Mouse (Mus musculus): ENCODE measurements around the gene Ptges3l.
"Not testable (repeated sequence)": the region's sequence is repeated elsewhere in the genome, so short reads cannot be mapped to it uniquely, and the experiment has no call there.

Gene Ptges3l

DNA sequence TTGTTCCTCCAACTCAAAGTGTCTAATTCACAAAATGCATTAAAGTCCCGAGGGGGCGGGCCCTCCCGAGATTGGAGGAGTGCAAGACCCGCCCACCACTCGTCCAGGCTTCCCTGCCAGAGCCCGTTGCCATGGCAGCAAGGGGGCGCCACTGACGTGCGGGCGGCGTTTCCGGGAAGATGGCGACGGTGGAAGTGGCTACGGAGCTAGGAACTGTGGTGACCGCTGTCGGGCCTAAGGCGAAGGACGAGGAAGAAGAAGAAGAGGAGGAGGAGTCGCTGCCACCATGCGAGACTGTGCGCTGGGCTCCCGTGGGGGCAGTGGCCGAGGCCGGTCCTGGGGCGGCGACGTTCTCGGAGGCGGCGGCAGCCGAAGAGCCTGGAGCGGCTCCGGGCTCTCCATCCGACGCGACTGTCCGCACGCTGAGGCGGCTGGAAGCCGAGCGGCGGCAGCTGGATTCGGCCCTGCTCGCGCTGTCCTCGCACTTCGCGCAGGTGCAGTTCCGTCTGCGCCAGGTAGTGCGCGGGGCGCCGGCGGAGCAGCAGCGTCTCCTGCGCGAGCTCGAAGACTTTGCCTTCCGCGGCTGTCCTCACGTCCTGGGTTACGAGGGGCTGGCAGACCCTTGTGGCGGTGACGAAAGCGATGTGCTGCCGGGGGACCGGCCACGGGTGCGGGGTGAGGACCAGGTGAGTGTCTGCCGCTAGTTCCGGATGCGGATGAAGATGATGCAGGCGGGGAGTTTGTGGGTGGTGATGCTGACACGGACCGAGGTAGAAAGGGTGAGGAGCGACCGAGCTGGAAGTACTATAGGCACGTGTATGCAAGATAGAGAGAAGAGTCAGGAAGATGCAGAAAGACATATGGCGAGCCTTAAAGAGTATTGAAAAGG, at the start of gene Ptges3l, which contains the start of gene Rundc1:
TSS of gene Ptges3l (minus strand) at position 409 of the 889 bp plus-strand sequence.
TSS of gene Rundc1 (plus strand) at position 161 of the 889 bp plus-strand sequence.
- peak; percentile 97 for DNase-seq (ENCODE audit: low spot score)

DNA sequence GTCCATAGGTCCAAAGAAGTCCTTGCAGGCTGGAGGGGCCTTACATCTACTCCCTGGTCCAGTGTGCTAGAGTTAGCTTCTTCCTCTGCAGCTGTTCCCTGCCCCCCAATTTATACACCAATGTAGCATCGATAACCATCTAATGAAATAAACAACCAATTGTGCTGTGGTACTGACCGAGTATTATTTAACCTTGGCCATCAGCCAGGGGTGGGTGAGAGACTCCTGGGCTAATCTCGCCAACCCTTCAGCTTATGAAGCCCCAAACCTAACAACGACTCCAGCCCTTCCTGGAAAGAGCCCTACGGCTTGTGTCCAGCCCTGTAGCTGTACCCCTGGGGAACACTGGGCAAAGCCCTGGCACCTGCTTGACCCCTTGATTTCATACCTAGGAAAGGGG, 49.2 kb upstream of the Ptges3l start:
- no peak for DNase-seq (ENCODE audit: low spot score)

DNA sequence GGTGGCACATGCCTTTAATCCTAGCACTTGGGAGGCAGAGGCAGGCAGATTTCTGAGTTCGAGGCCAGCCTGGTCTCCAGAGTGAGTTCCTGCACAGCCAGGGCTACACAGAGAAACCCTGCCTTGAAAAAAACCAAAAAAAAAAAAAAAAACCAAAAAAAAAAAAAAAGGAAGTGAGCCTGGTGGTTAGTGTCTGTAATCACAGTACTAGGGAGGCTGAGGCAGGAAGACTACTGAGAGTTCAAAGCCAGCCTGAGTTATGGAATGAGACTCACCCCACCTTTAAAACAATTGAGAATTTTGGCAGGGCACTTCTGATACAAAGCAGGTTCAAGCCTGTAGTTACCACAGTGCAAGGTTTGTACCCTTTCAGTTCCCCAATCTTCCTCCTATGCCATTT, 48.6 kb upstream of the Ptges3l start:
- not testable (repeated sequence) for DNase-seq (ENCODE audit: low spot score)

DNA sequence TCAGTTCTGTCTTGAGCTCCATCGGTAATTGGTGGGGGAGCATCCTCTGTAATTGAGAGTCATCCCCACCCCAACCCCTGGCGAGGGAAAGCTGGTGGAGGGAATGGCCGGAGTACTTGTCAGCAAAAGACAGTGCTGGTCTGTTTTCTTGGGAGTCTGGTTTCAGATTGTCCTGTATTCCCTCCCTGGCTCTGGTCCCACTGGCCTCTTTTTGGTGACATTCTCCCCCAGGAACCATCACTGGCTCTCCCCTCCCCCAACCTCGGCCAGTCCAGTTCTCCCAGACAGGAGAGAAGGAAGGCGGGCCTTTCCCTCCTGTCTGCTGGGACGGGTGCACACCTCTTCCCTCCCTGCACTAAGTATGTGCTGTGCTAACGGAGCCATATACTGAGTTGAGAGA, 47.2 kb upstream of the Ptges3l start:
- no peak for DNase-seq (ENCODE audit: low spot score)

DNA sequence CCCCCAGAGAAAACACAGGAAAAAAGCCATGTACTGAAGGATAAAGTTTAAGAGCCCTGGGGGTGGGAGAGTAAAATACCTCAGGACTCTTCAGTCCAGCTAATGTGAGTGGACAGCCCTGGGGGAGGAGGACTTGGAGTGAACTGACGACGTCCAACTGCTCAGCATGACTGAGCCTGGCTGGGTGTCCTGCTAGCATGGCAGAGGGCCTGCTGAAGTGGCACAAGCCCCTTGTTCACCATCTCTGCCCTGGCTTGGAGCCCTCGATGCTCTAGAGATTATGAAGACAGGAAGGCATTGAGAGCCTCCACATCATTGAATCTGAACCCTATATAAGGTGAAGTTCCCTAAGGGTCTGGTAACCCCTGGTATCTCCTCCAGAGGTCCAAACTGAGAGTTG, 46.8 kb upstream of the Ptges3l start:
- DNase-seq (ENCODE audit: low spot score), result no peak

DNA sequence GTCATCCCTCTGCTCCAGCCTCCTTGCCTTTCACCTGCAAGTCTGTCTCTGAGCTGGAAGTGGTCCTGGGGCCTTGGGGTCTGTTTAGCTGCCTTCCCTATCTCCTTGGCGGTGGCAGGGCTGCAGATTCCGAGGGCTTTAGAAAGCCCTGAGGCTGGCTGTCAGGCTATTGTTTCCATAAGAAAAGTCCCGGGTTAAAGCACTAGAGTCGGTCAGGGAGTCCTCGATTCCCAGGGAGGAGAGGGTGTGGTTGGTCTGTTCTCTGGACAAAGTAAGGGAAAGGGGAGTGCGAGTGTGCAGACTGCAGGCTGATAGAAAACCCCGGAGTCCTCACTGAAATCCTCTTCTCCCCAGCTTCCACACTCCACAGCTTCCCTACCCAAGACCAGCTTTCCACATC, 45.1 kb upstream of the Ptges3l start:
- DNase-seq (ENCODE audit: low spot score), result no peak

DNA sequence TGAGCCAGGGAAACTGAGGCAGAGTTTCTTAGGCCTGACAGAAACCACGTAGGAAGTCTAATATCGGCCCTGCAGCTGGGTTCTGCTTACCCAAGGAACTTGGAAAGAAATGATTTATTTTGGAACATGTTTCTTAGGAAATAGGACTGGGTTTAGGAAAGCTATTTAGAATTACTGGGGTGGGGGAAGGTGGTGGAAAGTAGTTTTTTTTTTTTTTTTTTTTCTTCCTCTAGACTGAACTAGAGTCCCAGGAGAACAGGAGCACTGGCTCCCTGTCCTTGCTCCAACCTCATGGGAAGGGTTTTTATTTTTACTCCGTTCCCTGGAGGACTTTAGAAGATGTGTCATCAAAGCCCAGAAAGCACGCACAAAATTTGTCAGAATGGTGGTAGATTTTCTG, 44.0 kb upstream of the Ptges3l start:
- no peak for DNase-seq (ENCODE audit: low spot score)

DNA sequence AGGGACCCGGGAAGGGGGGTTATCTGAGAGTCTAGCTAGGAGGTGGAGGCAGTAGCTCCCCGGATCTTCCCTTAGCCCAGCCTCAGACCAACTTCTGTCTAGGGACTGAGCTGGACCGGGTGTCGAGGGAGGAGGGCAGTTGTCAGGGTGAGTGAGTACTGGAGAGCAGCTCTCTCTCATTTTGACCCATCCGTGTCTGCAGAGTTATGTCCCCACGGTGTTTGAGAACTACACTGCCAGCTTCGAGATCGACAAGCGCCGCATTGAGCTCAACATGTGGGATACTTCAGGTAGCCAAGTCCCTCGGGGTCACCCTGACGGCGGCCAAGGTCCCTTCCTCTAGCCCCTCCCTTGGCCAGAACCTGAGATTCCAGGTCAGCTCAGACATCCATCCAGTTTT, 43.6 kb upstream of the Ptges3l start:
- no peak for DNase-seq (ENCODE audit: low spot score)

DNA sequence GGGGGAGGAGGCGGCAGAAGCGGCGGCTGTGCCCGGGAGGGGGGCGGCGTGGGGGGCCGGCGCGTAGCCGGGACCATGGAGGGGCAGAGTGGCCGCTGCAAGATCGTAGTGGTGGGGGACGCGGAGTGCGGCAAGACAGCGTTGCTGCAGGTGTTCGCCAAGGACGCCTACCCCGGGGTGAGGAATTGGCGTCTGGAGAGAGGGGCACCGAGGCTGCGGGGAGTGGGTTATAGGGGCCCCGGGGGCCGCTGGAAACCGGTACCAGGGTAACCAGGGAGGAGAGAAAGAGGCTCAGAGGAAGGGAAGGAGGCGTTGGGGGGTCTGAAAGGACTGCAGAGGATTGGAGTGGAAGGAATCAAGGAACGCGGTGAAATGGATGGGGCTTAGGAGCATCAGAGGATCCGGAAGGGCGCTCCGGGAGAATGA, 43.1 kb upstream of the Ptges3l start:
- no peak for DNase-seq (ENCODE audit: low spot score)

DNA sequence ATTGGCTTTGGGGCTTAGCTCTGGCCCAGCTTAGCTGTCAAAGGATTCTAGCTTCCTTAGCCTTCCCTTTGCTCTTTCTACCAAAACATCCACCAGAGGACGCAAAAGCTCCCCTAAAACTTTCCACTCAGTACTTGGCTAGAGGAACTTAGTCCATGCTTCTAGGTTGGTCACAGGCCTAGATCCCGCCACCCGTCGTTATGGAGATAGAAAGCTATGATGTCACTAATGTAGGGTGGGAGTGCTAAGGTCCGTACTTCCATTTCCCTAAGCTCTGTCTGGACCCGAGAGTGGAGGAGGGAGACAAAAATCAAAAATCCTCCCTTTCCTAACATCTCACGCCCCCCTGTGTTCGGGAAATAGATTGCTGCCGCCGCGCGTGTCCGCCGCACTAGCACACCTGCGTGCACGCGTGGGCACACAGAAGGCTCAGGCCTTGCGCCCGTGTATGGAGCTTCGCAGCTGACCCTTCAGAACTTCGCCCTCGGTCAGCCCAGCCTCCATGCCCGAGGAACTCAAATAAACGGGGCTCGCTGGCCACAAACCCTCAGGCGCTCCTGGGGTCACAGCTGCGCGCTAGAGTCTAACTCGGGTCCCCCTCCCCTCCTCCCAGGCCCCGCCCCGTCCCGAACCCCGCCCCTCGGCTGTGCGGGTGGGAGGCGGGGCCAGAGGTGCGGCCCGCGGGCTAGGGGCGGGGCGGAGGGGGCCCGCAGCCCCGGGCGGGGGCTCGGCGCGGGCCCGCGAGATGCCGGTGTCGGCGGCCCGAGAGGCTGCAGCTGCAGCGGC, 42.5 kb upstream of the Ptges3l start:
- DNase-seq (ENCODE audit: low spot score), result peak; percentile 53

DNA sequence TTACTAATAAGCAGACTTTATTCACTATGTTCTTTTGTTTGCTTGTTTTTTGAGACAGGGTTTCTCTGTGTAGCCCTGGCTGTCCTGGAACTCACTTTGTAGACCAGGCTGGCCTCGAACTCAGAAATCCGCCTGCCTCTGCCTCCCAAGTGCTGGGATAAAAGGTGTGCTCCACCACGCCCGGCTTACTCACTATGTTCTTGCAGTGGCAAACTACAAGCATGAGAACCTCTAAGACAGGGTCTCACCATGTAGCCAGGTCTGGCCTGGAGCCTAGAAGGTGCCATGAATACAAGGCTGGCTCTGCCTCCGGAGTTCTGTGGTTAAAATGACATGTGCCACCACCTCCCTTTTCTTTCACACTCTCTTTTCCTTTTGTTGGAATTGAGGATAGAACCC, 41.4 kb upstream of the Ptges3l start:
- DNase-seq (ENCODE audit: low spot score), result not testable (repeated sequence)

DNA sequence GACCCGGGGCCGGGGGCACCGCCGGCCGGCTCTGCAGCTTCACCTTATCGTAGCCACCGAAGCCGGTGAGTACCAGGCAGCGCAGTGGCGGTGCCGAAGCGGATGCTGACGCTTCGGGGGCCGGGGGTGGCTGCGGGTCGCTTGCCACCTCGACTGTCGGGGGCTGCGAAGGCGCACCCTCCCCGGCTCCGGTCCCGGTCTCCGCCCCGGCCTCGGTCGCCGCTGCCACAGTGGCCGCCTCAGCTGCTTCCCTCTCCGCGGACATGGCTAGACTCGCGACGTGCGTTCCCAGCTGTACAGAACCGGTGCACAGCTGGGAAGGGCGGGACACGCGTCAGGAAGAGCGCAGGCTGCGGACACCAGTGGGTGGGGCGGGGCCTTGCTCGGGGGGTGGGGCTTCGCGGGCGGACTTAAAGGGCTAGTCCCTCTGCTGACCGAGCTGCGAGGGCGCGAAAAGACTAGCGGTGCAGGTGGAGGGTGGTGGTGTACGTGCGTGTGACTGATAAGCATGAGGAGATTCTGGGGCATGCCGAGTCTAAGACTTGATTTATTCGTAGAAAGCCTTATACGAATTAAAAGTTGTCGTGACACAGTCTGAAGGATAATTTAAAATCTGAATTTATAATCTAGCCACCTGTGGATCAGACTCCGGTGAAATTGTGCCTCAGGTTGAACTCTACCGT, 40.9 kb upstream of the Ptges3l start, which contains the start of gene Vat1:
TSS of gene Vat1 (minus strand) at position 362 of the 683 bp plus-strand sequence.
- no peak for DNase-seq (ENCODE audit: low spot score)

DNA sequence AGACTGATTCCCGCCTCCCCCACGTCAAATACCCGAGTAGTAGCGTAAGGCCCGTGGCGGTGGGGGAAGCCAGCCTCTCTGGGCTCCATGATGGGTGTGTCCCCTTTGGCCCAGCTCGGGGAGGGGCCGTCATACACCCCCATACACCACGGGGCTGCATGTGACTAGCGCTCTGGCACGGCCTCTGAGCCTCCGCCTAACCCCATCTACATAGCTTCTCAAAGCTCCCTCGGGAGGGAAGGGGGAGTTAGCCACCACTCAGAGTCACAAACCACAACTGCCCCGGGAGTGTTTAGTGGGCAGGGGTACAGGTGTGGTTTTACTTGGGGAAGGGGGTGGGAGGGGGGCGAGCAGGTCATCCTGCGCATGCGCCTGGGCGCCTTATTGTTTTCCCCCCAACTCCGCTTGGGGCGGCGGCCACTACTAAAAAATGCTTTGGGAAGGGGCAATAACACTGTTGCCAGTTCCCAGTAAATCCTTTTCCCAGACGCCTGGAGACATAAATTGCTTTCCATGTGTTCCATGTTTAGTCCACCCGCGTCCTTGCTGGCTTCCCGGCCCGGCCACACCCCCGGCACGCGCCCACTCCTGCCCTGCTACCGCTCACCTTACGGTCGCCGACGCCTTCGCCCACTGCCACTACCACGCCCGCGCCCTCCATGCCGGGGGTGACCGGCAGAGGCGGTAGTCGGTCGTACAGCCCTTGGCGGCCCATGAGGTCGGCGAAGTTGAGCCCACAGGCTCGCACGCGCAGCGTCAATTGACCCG, 40.2 kb upstream of the Ptges3l start:
- DNase-seq (ENCODE audit: low spot score), result no peak

DNA sequence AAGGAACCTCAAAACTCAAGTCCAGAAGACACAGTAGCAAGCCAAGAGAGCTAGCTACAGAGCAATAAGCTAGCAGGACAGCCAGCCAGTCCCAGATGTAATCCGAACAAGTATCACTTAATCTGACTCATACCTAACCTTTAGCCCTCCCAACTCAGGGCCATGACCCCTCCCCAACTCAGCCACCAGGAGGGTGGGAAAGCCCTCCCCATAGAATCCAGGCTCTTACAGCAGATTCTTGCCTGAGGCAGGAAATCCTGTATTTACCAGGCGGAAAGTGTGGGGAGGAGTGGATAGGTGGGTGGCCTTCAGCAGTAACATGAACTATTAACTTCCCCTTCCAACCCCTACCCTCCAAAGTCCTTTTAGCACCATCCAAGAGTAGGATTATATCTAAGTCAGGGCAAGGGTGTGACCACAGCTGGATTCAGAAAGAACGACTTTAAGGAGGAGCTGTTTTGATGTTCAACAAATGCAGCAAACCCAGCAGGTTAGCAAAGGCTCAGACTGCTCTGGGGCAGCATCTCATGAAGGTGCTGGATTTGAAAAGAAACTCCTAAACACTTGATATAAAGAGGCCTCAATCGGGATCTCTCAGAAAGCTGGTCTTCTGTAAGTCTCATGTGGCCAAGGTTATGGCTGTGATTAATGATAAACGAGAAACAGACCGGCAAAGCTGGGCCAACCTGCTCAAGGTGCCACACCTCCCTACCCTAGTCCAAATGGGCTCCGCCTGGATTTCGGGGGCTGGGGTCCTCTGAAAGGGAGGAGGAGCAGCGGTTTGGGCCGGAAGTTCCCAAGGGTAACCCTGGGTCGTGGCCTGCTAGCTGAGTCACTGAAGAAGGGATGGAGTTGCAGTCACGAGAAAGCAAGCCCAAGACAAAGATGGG, 39.3 kb upstream of the Ptges3l start, which contains the start of gene Rnd2:
TSS of gene Rnd2 (plus strand) at position 789 of the 890 bp plus-strand sequence.
- DNase-seq (ENCODE audit: low spot score), result no peak

DNA sequence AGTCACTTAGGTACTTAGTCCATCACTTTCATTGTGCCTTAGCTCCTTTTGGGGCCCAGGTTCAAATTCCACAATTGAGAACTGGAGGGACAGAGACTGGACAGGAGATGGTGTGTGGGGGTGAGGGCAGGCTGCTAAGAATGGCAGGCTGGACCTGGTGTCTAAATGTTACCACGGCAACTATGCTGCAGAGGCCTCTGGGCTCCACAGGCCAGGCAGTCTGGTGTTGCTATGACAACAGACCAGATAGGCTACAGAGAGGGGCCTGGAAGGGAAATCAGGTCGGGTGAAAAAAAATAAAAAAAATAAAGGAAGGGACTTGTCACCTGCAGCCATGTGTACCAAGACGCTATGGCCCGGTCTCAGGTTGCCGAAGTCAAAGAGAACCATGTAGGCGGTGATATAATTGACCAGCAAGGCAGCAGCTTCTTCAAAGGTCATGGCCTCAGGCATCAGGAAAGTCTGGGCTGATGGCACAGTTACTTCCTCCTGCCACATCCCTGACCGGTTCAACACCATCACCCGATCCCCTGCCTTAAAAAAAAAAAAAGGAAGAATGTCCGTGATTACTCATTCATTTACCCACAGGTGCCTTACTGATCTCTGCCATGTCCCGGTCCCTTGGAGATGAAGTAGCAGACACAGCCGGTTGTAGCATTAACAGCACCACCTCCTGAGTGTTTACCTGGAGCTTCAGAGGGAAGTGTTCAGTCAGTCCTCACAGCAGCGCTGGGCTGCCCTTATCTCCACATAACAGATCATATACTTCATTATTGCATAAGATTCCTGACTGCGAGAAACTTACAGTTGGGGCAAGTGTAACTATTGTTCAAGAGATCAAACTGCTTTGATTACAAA, 37.7 kb upstream of the Ptges3l start:
- DNase-seq (ENCODE audit: low spot score), result no peak

DNA sequence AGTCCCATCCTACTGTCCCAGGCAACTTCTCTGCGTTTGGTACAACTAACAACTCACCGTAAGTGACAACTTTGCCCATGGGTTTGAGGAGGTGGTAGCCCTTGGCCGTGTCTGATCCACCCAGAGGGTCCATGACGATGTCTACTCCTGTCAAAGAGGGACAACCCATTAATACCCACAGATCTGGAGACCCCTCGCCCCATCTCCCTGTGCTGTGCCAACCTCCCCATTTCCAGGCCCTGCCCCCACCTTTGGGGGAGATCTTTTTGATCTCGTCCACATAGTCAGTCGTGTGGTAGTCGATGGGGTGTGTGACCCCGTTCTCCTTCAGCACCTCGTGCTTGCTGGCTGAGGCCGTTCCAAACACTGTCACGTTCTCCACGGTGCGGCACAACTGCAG, 37.0 kb upstream of the Ptges3l start:
- no peak for DNase-seq (ENCODE audit: low spot score)

DNA sequence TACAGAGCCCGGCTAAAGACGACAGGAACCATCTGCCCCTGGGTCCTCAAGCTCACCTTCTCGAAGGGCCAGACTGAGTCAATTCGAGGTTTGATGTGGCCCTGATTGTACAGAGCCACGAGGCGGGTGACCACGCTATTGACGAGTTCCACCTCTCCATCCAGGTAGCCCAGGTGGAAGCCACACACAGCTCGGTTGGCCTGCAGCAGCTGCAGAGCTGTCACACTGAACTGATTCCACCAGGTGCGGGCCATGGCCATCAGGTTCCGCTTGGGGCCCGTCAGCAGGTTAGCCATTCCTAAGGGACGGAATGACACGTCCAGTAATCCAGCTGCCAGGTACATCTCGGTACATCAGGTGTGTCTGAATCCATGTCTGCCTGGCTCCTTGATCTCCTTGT, 35.2 kb upstream of the Ptges3l start:
- DNase-seq (ENCODE audit: low spot score), result no peak

DNA sequence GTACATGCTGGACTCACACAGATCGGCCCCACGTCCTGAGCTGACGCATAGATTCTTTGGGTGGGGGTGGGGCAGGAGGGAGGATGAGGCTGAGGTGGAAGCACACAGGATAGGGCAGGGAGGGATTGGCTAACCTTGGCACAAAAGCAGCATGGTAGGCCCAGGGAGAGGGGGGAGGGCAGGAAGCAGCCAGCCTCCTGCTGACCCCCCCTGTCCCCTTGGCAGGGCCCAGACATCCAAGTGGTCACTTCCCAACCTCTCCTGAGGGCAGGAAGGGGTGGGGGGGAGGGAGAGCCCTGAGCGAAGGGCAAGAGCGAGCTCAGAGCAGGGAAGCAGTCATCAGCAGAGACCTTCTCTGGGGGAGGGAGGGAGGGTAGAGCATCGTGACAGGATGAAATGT, 34.6 kb upstream of the Ptges3l start:
- DNase-seq (ENCODE audit: low spot score), result no peak

DNA sequence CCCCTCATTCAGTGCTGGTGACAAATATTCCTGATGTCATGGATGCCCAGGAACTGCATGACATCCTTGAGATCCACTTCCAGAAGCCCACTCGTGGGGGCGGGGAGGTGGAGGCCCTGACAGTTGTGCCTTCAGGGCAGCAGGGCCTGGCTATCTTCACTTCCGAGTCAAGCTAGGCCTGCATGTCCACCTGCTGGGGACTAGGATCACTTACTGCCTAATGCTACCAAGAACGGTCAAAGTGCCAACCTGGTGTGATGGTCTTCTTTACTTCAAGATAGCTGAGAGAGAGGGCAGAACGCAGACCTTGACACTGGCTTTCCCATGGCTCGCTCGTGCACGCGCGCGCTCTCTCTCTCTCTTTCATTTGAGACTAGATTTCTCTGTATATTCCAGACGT, 33.1 kb upstream of the Ptges3l start:
- no peak for DNase-seq (ENCODE audit: low spot score)

DNA sequence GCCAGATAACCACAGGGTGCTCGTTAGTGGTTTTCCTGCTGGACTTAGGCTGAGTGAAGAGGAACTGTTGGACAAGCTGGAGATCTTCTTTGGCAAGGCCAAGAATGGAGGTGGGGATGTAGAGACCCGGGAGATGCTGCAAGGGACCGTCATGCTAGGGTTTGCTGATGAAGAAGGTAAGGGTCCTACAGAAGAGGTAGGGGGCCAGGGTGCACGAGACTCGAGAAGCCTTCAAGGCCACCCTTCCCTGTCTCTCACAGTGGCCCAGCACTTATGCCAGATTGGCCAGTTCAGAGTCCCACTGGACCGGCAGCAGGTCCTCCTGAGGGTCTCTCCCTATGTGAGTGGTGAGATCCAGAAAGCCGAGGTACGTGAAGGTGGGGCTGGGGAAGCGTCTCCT, 32.5 kb upstream of the Ptges3l start:
- no peak for DNase-seq (ENCODE audit: low spot score)

Measured in layer of hippocampus, adult 9-10 months (tissue).